Mouse (Mus musculus) retina, adult 2 months (tissue): ENCODE data around the gene Meis2.

ENCODE experiments used
- DNase-seq: peaks from one replicate; pipeline ENCODE4 v3.0.0-alpha.2; 2012; ENCODE audit warnings: low read depth, low spot score

The Meis2 gene

GRCm38 (mm10) chr2:116067711-116068110 lies 2.1 kb upstream of the Meis2 start:
- no peak for DNase-seq

- DNase-seq = no peak
These were observed 1.4 kb upstream of the Meis2 start for GRCm38 (mm10) chr2:116067065-116067497.

- DNase-seq = no peak
These were observed 660 bp upstream of the Meis2 start for GRCm38 (mm10) chr2:116066057-116066941.

- DNase-seq = no peak
These were observed 582 bp downstream of the Meis2 start for GRCm38 (mm10) chr2:116065057-116065456.

DNA sequence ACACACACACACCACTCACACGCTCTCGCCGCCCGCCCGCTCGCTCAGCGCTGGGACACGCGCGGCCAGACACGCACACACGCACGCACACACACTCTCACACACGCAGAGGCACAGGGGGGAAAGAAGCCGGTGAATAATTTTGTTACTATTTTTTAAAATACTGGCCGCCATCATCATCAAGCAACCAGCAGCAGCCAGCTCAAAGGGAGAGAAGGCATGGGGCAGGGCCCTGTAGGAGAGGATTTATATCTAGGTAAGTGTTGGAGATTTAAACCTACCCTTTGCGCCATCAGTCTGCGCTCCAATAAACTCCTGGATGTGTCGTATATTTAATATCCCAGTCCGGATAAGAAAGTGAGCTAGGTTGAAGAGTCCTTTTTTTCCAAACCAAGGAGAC lies 1.1 kb downstream of the Meis2 start:
- no peak for DNase-seq

- no peak for DNase-seq
These were observed 1.8 kb downstream of the Meis2 start for GRCm38 (mm10) chr2:116063819-116064293.

DNA sequence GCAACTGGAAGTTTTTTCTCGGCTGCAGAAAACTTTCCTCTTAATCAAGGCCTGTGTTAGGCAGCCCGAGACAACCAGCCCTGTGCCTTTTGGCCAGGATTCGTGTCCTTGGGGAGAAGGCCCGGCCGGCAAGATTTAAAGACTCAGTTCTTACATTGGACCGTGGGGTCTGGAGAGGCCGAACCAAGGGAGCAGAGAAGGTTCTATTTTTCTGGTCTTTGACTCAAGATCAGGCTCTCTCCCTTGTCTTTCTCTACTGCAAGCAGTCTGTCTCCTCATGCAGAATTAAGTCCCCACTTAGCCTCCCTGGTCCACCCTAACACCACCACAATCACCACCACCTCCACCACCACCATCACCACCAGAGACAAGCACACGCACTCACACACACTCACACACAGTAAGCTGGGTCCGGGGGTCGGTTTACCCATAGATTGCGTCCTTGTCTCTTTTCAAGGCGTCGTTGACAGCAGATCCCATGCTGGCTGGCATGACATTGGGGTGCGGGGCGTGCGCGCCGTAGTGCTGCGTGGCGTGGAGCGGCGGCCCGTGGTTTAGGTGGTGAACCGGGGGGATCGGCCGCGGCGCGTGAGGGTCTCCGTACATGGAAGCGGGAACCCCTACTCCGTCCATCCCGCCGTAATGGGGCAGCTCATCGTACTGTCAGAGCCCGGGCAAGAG lies 2.7 kb downstream of the Meis2 start:
- no peak for DNase-seq

DNA sequence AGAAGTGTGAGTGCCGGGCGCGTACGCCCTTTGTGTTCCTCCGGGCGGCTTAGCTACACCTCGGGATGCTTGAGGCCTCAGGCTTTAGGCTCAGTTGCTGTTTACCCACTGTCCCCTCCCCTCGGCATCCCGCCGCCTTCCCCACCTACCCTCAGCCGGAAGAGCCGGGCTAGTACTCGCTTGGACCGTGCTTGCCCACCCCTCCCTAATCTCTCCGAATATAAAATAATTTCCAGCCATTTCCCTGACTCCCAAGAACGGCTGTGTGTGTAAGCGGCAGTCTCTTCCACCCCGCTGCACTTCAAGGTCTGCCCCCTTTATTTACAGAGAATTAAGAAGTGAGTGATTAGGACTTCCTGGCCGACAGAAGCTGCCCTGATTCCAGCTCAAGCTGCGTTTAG lies 3.4 kb downstream of the Meis2 start:
- DNase-seq = no peak

DNA sequence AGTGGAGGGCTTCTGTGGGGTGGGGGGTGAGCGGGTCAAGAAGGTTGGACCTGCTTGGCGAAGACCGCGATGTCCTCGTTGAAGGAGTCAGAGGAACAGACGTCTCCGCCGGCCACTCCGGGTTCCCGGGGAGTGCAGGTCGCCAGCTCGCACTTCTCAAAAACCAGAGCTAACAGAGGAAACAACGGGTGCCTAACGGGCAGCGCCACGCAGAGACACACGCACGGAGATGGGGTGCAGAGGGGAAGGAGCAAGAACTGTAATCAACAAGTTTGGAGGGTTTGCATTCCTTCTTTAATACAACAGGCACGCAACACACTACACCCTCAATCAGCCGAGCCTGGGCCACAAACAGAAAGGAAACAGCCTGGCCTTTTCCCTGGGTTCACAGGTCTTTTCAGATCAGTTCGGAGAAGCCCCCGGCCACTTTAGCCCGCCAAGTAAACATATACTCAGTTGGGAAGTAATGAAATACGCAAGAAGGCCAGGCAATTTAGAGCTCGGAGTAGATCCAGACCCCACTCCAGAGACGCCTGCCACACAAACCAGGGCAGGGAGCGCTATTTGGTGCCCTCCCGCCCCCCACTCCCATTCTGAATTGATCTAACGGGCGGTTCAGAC lies 4.1 kb downstream of the Meis2 start:
- no peak for DNase-seq

DNA sequence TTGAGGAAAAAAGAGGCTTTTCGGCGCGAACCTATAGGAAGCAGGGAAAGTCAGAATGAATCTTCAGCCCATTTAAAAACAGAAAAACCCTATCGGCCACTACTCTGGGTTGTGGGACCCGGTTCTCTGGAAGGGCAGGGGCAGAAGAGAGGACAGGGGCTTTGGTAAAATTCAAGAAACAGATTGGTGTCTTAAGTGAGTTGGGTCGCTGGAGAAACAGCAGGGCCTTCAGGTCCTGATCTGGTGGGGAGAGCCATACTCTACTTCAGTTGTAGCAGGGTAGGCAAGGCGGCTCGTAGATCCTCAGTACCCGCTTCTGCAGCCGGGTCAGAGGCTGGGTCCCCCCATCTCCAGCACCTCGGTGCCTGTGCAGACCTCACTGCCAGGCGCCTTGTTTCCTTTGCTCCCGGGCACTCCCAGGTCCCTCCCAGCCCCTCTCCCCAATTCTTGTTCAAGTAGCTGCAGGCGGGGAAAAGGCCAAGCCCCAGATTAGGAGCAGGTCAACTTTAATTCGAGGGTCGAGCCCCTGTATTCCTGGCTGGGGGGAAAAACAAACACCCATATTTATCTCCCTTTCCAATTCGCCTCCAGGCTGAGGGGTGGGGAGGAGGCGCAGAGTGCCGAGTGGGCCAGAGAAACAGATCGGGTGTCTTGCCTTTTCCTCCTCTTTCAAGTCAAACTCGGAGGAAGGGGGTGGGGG lies 4.8 kb downstream of the Meis2 start:
- no peak for DNase-seq

- DNase-seq = no peak
These were observed 5.4 kb downstream of the Meis2 start for GRCm38 (mm10) chr2:116060210-116060609.

DNA sequence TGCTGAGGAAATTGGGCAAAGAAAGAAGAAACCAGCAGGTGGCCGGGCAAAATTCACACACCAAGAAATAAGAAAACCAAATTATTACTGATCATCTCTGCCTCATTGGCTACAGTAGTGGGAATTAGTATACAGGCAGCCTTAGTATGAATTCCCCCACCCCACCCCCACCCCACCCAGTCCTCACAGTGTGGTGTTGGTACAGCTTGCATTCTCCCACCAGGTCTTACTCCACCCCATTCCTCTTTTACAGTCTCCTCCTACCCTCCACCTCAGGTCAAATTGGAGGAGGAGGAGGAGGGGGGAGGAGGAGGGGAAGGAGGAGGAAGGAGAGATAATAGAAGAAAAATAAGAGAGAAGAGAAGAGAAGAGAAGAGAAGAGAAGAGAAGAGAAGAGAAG lies 6.0 kb downstream of the Meis2 start:
- no peak for DNase-seq

DNA sequence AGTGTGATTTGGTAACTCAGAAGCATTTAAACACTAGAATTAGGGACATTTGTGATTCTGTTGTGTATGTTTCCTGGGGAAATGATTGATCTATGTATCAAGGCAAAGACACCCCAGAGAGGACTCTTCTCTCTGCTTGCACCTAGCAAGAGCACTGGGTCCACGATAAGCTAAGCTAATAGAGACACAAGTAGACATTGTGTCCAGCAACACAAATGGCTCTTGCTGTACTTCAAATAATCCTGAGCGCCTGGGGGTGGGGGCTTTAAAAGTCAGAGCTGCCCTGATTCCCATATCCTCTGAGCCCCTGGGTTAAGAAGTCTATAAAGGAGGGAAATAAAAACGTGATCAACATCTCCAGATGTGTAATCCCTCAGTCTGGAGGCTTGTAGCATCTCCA lies 6.6 kb downstream of the Meis2 start:
- no peak for DNase-seq

DNA sequence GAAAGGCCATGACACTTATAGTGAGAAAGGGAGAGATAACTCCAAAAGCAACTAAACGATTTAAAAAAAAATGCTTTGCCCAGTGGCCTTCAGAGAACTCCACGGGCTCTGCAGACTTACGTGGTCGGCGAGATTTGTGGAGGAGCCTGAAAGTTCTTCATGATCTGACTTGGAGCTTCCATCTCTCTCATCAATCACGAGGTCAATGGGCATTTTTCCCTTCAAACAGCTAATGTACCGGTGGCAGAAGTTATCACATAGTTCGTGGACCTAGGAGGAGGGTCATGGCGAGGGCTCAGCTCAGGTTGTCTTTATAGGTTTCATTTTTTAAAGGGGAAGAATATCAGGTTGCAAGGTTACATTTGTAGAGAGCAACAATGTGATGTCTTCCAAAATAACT lies 7.1 kb downstream of the Meis2 start:
- DNase-seq = no peak

GRCm38 (mm10) chr2:116056826-116057225 lies 8.8 kb downstream of the Meis2 start:
- no peak for DNase-seq

DNA sequence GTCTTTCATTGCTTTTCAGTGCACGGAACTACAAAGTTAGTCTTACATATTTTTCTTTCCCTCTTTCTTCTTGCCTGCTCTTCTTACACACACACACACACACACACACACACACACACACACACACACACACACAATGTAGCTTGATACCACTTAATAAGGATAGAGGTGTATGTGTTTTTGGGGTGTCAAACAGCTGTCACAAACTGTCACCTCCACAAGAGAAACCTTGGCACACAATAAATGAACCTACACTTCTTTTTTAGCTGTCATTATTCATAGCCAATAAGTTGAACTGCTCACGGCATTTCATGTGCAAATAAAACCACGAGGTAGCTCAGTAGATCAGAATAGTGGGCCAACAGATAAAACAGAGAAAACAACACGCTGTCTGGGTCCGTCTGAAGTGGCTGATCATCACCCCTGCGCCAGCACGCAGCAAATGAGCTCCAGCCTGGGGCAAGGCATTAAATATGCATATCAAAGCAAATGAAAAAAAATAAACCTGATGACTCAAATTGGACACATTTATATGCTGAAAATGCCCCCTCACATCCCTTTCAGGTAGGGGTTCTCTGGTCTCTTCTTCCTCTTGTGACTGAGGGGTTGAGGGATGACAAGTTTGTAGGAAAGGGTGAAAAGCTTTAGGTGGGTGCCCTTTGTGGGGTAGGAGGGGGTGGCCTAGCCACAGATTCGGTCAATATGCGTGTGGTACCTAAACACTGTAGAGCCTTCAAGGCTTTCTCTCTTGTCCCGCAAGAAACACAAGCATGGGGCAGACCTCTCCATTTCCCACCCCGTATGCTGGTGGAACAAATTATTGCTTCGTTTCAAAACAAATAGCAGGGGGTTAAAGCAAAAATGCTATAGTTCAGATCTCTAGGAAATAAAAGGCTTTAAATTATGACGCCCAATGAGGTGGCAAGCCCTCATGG lies 9.7 kb downstream of the Meis2 start:
- no peak for DNase-seq

DNA sequence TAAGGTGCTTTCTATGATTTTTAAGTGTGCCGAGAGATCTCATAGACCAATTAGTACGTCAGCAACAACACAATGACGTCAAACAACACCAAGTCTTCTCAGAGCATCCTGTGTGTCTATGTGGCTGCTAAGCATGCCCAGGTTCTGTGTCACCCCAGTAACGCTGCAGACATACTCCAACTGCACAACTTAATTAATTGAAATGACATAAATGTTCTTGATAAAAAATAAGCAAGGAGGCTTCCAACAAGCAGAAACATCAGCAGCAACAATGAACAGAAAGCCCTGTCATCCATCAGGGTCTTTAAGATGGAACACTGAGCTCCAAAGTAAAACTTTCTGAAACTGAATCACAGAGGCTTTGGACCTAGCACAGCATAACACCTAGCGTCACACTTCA lies 11.7 kb downstream of the Meis2 start:
- DNase-seq = no peak

DNA sequence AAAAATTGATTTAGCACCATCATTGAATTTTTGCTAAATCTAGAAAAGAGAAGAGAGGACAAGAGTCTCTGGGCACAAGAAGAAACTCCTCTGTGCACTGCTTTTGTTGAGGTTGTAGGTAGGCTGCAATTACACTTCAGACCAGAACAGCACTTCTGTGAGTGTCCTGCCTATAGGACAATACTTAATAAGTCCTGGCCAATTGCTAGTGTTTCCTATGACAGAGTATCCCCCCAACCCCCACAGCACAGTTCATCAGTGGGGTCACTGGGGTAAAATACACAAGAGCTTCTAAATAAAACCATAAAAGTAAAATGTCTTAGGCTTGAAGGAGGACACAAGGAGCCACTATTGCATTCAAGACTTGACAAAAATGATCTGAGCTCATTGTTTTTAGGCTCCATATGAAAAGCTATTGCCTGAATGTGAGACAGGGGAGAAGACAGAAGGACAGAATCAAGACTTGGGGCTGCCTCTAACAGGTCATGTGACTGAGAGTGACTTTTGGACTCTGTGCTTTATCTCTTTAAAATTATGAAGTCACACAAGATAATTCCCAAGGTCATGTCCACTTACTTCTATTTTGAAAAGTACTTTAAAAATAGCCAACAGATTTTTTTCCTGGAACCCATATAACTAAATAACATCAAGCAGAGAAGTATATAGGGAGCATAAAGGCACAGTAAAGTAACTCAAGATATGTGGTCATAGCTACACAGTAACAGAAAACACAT lies 12.8 kb downstream of the Meis2 start:
- no peak for DNase-seq

- no peak for DNase-seq
These were observed 13.6 kb downstream of the Meis2 start for GRCm38 (mm10) chr2:116051906-116052614.
